Mouse (Mus musculus) adrenal gland, postnatal 4 days (tissue): ENCODE results near the gene Agpat4. TPM values are rescaled to one million over a fixed set of nuclear protein-coding genes. Genes with fewer than 3 reads are reported as not detected.
"Not testable (repeated sequence)": the region's sequence is repeated elsewhere in the genome, so short reads cannot be mapped to it uniquely, and the experiment has no call there.

Source experiments
- DNase-seq, 2 experiments: peaks; one replicate each; pipeline ENCODE4 v3.0.0; 2021 to 2022; ENCODE audit warnings: low spot score in 2 of 2, mixed read lengths in 2 of 2
- total RNA-seq, 2 experiments: library from RNA; stranded (reverse); gene quantifications; 2 replicates each; pipeline ENCODE4 v1.2.3; 2021

The Agpat4 gene
- total RNA-seq, 2 experiments from 2014 or later = 26.0 to 26.4 TPM

GRCm38 (mm10) chr17:12121226-12121794 is 2.8 kb downstream of the Agpat4 start:
- DNase-seq = no peak

DNA sequence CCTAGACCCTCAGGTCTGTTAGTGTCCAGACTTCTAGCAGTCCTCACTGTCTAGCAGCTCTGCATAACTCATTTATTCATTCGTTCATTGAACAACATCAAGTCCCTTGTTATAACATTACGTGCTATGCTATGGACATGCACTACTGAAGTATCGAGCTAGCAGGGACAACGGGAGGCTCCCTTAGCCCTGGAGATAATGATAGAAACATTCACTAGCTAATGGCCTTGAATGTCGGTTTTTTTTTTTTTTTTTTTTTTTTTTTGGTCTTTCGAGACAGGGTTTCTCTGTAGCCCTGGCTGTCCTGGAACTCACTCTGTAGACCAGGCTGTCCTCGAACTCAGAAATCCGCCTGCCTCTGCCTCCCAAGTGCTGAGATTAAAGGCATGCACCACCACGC is 3.8 kb downstream of the Agpat4 start:
- DNase-seq = not testable (repeated sequence)

DNA sequence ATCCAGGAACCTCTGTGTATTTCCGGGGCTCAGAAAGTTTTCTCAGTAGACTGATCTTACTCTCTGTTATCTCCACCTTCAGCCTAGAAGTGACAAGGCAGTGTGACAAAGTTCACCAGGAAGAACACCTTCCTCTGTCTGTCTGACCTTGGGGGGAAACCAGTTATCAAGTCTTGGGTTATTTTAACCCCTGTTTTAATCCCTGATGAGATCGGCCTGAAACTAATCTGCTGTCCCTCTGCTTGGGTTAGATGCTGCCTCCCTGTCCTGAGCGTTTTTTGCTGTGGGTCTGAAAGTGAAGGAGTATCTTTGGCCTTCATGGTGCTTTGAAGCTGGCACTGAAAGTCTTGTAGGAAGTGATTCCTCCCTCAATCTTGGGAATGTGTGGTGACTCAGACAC is 4.7 kb downstream of the Agpat4 start:
- DNase-seq = no peak

DNA sequence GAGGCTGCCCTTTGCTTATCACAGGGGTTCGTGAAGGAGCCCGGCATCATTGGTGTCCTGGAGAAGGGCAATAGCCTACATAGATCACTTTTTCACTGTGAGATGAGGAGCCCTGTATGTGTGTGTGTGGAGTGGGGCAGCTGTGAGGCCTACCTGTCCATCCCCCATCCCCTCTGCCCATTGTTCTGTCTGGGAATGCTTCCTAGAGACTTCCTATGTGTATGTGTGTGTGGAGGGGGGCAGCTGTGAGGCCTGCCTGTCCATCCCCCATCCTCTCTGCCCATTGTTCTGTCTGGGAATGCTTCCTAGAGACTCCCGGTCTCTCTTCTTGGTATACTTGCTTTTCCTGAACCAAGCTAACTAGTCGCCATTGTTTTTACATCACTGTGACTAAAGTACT is 8.6 kb downstream of the Agpat4 start:
- DNase-seq = no peak

GRCm38 (mm10) chr17:12128976-12129375 is 10.5 kb downstream of the Agpat4 start:
- no peak for DNase-seq

DNA sequence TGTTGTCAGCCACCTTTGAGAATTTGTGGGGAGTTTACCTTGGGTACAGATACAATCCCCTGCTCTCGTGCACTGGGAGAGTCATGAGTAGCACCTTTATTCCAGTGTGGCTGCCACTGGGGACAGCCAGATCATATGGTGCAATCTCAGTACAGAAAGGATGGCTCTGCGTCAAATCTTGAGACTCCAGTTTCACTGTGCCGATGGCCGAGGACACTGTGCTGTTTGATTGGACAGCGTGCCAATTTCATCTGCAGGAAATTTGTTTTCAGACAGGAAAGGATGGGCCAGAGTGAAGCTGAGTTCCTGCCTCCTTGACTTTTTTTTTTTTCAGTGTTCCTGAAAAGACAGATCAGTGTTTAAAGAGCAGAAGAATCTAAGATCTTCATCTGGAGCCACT is 12.7 kb downstream of the Agpat4 start:
- DNase-seq = no peak

- DNase-seq = no peak
Measured at GRCm38 (mm10) chr17:12131581-12131980, 13.1 kb downstream of the Agpat4 start.

DNA sequence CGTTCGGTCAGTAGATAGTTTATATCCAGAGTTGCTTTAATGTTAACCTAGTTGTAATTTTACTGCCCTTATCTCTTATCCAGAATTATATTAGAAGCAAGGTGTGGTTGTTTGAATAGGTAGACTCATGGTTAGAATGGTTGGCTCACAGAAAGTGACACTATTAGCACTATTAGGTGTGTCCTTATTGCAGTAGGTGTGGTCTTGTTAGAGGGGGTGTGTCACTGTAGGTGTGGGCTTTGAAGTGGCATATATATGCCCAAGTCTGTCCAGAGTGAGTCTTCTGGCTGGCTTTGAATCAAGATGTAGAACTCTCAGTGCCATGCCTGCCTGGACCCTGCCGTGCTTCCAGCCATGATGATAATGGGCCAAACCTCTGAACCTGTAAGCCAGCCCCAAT is 14.4 kb downstream of the Agpat4 start:
- no peak for DNase-seq

DNA sequence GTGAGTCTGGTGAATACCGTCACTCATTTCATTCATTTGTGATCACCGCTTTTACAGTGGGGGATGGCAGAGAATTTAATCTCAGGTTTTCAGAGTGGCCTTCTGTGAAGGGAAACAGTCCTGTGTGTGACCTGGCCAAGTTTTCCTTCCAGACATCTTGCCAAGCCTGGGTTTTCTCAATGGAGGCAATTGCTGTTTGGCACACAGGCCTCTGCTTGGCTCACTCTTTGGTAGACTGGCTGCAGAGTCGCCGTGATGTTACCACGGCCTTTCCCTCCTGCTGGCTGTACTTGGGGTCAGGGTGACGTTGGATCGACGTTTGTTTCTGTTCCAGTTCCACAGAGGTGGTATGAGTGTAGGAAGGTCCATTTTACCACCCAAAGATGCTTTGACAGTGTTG is 15.5 kb downstream of the Agpat4 start:
- no peak for DNase-seq

DNA sequence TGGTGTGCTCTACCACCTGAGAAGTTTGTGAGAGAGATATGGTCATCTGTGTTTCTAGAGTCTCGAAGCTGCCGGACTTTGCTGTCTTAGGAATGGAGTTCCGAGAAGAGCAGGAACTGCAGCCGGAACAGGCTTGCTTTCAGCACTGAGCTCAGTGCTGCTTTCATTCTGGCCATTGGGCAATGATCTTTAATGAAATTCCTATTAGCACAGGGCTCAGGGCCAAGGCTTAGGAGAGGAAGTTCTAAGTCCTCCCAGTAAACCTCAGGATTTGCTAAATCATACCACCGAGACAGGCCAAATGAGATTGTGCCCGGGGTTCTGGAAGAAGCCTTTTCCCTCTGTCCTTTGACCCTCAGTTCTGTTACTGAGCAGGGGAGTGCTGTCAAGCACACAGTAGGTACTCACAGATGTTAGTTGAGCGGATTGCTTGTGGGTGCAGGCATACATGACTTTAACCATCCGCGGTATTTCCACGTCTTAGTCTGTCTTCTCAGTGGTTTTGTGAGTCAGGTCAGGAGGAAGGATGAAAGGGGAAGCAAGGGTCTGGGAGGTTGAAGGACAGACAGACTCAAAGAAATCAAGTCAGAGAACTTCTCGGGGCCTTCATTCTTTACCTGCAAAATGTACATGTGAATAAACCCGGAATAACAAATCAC is 16.6 kb downstream of the Agpat4 start:
- DNase-seq = no peak

- DNase-seq = no peak
Measured at GRCm38 (mm10) chr17:12138355-12138754, 19.9 kb downstream of the Agpat4 start.

GRCm38 (mm10) chr17:12143948-12144364 is 25.5 kb downstream of the Agpat4 start:
- DNase-seq = no peak

GRCm38 (mm10) chr17:12146132-12146681 is 27.7 kb downstream of the Agpat4 start:
- no peak for DNase-seq

- DNase-seq = no peak
Measured at GRCm38 (mm10) chr17:12147830-12148229, 29.3 kb downstream of the Agpat4 start.

DNA sequence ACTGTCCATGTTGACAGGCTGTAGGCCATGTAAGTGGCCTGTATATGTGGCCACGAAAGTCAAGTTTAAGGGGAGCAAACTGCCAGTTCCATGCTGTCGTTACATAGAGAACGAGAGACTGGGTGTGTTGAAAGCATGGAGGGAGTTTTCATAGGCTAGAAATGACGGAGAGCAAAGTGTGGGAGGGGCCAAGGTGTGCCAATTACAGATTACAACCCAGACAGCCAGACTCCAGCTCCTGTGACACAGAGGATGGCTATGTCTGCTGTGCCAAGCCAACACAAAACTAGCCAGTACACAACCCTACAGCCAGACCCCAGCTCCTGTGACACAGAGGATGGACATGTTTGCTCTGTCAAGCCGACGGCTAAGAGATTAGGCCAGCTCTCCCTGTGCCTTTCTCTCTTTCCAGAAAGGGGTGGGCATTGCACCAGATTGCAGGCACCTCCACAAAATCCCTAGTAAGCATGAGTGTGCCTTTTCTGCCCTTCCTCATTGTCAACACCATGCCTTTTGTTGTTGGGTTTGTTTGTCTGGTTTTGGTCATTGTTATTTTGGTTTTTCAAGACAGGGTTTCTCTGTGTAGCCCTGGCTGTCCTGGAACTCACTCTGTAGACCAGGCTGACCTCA is 30.8 kb downstream of the Agpat4 start:
- no peak for DNase-seq

DNA sequence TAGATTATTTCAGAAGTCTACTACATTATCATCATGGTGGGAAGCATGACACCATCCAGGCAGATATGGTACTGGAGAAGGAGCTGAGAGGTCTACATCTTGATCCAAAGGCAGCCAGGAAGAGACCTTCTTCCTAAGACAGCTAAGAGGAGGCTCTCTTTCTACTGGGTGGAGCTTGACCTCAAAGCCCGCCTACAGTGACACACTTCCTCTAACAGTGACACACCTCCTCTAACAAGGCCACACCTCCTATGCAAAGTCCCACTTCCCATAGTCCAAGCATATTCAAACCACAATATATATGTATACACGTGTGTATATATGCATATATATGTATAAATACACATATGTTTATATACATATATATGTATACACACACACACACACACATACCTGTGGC is 32.5 kb downstream of the Agpat4 start:
- no peak for DNase-seq

- DNase-seq = no peak
Measured at GRCm38 (mm10) chr17:12154260-12154659, 35.8 kb downstream of the Agpat4 start.

DNA sequence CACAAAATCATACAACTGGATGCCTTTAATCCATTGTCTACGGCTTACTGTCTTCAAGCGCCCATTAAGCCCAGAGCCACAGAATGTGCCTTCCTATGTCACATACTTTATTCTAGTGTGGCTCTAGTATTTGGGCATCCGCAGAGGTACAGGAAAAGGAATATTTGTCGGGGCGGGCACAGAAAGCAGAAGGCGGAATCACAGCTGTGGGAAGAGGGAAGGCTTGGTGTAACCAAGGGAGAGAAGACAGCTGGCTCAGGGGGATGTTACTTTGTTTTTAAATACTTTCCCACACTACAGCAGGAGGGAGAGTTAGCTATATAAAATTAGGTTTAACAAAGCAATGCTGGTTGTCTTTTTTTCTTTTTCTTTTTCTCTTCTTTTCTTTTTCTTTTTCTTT is 36.7 kb downstream of the Agpat4 start:
- DNase-seq = no peak

- DNase-seq = no peak
Measured at GRCm38 (mm10) chr17:12155872-12156271, 37.4 kb downstream of the Agpat4 start.

GRCm38 (mm10) chr17:12156661-12157060 is 38.2 kb downstream of the Agpat4 start:
- DNase-seq = no peak

GRCm38 (mm10) chr17:12157203-12157602 is 38.7 kb downstream of the Agpat4 start:
- DNase-seq = no peak
